Mouse (Mus musculus) CH12.LX (cell line): ENCODE results near the gene Hsd17b7.

Source experiments
- CTCF ChIP-seq, 2 experiments: IDR thresholded peaks in 1 of 2; conservative IDR thresholded peaks in 1 of 2; 2 replicates each; pipeline ENCODE4 v1.5.1; 2011 to 2012; ENCODE audit warnings: low read depth in 2 of 2, low read length in 2 of 2, improper control_type of control experiment in 1 of 2, inconsistent platforms in 1 of 2, mild to moderate bottlenecking in 1 of 2, moderate library complexity in 1 of 2
- EP300 ChIP-seq: IDR thresholded peaks from 2 replicates; pipeline ENCODE4 v1.6.1; 2011; ENCODE audit warnings: low read length, improper control_type of control experiment
- MAFK ChIP-seq: IDR thresholded peaks from 2 replicates; pipeline ENCODE4 v1.6.1; 2011; ENCODE audit warnings: low read length, improper control_type of control experiment; ENCODE audit not compliant: insufficient replicate concordance
- MAX ChIP-seq: IDR thresholded peaks from 2 replicates; pipeline ENCODE4 v1.6.1; 2011; ENCODE audit warnings: low read length, improper control_type of control experiment
- MAZ ChIP-seq: IDR thresholded peaks from 2 replicates; pipeline ENCODE4 v1.6.1; 2012; ENCODE audit warnings: low read depth, mild to moderate bottlenecking, inconsistent platforms, low read length, improper control_type of control experiment, moderate library complexity
- MYC ChIP-seq: IDR thresholded peaks from 2 replicates; pipeline ENCODE4 v1.6.1; 2011; ENCODE audit warnings: low read depth, mild to moderate bottlenecking, improper control_type of control experiment, low read length
- POLR2A ChIP-seq: IDR thresholded peaks from 2 replicates; pipeline ENCODE4 v1.6.1; 2011; ENCODE audit warnings: low read depth, mild to moderate bottlenecking, improper control_type of control experiment, low read length
- RCOR1 ChIP-seq: conservative IDR thresholded peaks from 2 replicates; pipeline ENCODE4 v1.6.1; 2012; ENCODE audit warnings: low read depth, mild to moderate bottlenecking, inconsistent platforms, low read length, improper control_type of control experiment

DNA sequence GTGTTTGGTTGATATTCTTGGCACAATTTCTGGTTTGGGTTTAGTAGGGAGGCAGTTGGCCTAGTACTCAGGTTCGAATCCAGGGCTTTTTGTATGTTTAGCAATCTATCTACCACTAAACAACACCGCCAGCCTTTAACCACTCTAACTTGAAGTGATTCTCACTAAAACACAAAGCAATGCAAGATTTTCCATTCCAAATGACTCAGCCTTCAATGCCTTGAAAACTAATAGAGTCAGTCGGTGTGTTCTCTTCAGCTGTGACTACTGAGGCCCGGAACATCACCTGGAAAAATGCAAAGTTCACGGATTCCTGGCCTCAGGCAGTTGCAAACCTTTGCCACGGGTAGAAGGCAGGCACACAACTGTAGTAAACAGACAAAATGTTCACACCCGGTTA lies 37.3 kb downstream of the Hsd17b7 start:
- TF ChIP-seq CTCF (conservative IDR thresholded peaks at IDR 0.05 in 1 of 2, IDR thresholded peaks at IDR 0.05 in 1 of 2; ENCODE audit: low read depth in 2 of 2, low read length in 2 of 2) (no peak), EP300 (peak; percentile 85), MAX (no peak), MYC (no peak), POLR2A (no peak), RCOR1 (no peak), MAZ (no peak), MAFK (no peak)
